Mouse (Mus musculus): ENCODE data around the gene Tubb5. TPM values are rescaled to one million over a fixed set of nuclear protein-coding genes. Genes with fewer than 3 reads are reported as not detected.

Gene Tubb5
- polyA plus RNA-seq, 1 experiment, result 1,522 TPM

DNA sequence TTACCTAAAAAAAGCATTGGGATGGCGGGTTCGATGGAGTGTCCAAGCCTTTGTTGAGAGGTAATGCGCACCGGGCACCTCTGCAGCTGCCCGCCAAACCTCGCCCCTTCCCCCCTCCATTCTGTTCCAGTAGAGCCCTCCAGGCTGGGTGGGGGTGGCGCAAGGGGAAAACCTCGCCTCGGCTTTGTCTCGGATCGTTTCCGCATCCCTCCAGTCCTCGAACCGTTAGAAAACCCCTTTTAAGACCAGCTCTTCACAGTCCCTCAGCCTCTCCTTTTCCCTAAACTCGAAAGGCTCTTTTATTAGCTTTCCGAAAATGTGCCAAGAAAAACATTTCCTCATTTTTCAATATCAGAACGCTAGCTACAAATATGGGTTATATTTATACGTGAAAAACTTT is 619 bp downstream of the Tubb5 start:
- H3K27ac ChIP-seq (ENCODE audit: control insufficient read depth, insufficient read depth, low read length), result peak overlapping the region; percentile 90

GRCm38 (mm10) chr17:35836991-35837422 is 1.1 kb downstream of the Tubb5 start:
- 2% methylated on average over 25 of the region's 25 CpGs for WGBS
- peak overlapping the region; percentile 87 for H3K4me3 ChIP-seq (ENCODE audit: control insufficient read depth, insufficient read depth, low read length)

More for the DNA sequence above, 619 bp downstream of the Tubb5 start:
- WGBS, result under 1% methylated on average over 18 of the region's 18 CpGs
- Histone ChIP-seq H3K4me1 (replicated peaks; ENCODE audit: control insufficient read depth, insufficient read depth, low read length) (peaks cover 27% of the 10 kb centered on the region), H3K36me3 (ENCODE audit: control insufficient read depth, insufficient read depth, low read length) (peaks cover 39% of the 10 kb centered on the region), H3K27me3 (ENCODE audit: control insufficient read depth, insufficient read depth, low read length) (no peaks in the 10 kb centered on the region), H3K4me3 (ENCODE audit: control insufficient read depth, insufficient read depth, low read length) (peak overlapping the region; percentile 87)
- peak; percentile 76 for DNase-seq
- no peak for TF ChIP-seq POLR2A (IDR thresholded peaks at IDR 0.05; ENCODE audit: control insufficient read depth, extremely low read depth, insufficient read depth, low read length, poor library complexity)
- no peak for TF ChIP-seq CTCF (IDR thresholded peaks at IDR 0.05; ENCODE audit: borderline replicate concordance, control insufficient read depth, extremely low read depth, insufficient read depth, low read length, poor library complexity)

DNA sequence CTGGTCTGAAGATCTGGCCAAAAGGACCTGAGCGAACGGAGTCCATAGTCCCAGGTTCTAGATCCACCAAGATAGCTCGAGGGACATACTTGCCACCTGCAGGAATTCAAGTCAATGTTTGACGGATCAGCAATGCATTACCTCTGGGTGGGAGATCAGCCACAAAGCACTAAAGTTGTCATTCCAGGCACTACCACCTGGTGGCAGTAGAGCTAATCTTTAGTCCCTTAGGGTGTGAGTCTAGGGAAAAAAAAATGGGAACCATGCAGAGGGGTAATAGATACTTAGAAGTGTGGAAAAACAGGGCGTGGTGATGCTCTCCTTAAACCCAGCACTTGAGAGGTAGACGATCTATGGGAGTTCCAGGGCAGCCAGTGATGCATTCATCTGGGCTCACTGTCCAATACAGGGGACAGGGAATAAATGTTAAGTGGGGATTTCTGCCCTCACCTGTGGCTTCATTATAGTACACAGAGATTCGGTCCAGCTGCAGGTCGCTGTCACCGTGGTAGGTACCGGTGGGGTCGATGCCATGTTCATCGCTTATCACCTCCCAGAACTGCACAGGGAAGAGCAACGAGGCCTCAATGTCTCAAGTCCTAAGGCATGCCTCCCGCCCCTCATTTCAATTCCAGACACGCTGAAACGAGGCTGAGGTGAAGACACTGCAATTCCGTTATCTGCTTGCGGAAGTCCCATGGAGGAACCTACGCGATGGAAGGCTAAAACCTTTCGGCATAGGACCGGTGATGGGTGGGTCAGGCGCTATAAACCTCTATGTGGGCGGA is 1.7 kb downstream of the Tubb5 start:
- Histone ChIP-seq H3K27me3 (ENCODE audit: control insufficient read depth, insufficient read depth, low read length) (no peaks in the 10 kb centered on the region), H3K36me3 (ENCODE audit: control insufficient read depth, insufficient read depth, low read length) (peaks cover 39% of the 10 kb centered on the region), H3K27ac (ENCODE audit: control insufficient read depth, insufficient read depth, low read length) (peak overlapping the region; percentile 26; the same call in 1 of the 2 replicates), H3K4me1 (replicated peaks; ENCODE audit: control insufficient read depth, insufficient read depth, low read length) (peaks cover 24% of the 10 kb centered on the region), H3K4me3 (ENCODE audit: control insufficient read depth, insufficient read depth, low read length) (peak overlapping the region; percentile 87)
- WGBS, result 8% methylated on average over 24 of the region's 24 CpGs
- TF ChIP-seq CTCF (IDR thresholded peaks at IDR 0.05; ENCODE audit: borderline replicate concordance, control insufficient read depth, extremely low read depth, insufficient read depth, low read length, poor library complexity), result no peak
- TF ChIP-seq POLR2A (IDR thresholded peaks at IDR 0.05; ENCODE audit: control insufficient read depth, extremely low read depth, insufficient read depth, low read length, poor library complexity), result no peak
- DNase-seq, result peak; percentile 83

More at GRCm38 (mm10) chr17:35836991-35837422, 1.1 kb downstream of the Tubb5 start:
- Histone ChIP-seq H3K27ac (ENCODE audit: control insufficient read depth, insufficient read depth, low read length) (peak overlapping the region; percentile 90), H3K36me3 (ENCODE audit: control insufficient read depth, insufficient read depth, low read length) (peaks cover 39% of the 10 kb centered on the region), H3K4me1 (replicated peaks; ENCODE audit: control insufficient read depth, insufficient read depth, low read length) (peaks cover 25% of the 10 kb centered on the region), H3K27me3 (ENCODE audit: control insufficient read depth, insufficient read depth, low read length) (no peaks in the 10 kb centered on the region)
- peak; percentile 97 for DNase-seq
- TF ChIP-seq CTCF (IDR thresholded peaks at IDR 0.05; ENCODE audit: borderline replicate concordance, control insufficient read depth, extremely low read depth, insufficient read depth, low read length, poor library complexity), result no peak
- no peak for TF ChIP-seq POLR2A (IDR thresholded peaks at IDR 0.05; ENCODE audit: control insufficient read depth, extremely low read depth, insufficient read depth, low read length, poor library complexity)

GRCm38 (mm10) chr17:35835424-35836140 is 2.5 kb downstream of the Tubb5 start:
- 81% methylated on average over 26 of the region's 26 CpGs for WGBS
- no peak overlapping the region for H3K27ac ChIP-seq (ENCODE audit: control insufficient read depth, insufficient read depth, low read length)
- peak overlapping the region; percentile 8; the same call in 1 of the 2 replicates for H3K4me3 ChIP-seq (ENCODE audit: control insufficient read depth, insufficient read depth, low read length)
- no peaks in the 10 kb centered on the region for H3K27me3 ChIP-seq (ENCODE audit: control insufficient read depth, insufficient read depth, low read length)
- peaks cover 39% of the 10 kb centered on the region for H3K36me3 ChIP-seq (ENCODE audit: control insufficient read depth, insufficient read depth, low read length)
- TF ChIP-seq CTCF (IDR thresholded peaks at IDR 0.05; ENCODE audit: borderline replicate concordance, control insufficient read depth, extremely low read depth, insufficient read depth, low read length, poor library complexity) (no peak), POLR2A (IDR thresholded peaks at IDR 0.05; ENCODE audit: control insufficient read depth, extremely low read depth, insufficient read depth, low read length, poor library complexity) (no peak)
- peaks cover 24% of the 10 kb centered on the region for H3K4me1 ChIP-seq (replicated peaks; ENCODE audit: control insufficient read depth, insufficient read depth, low read length)
- DNase-seq, result peak; percentile 14

- H3K36me3 ChIP-seq (ENCODE audit: control insufficient read depth, insufficient read depth, low read length), result peaks cover 39% of the 10 kb centered on the region
- DNase-seq, result peak; percentile 20
- no peak for TF ChIP-seq POLR2A (IDR thresholded peaks at IDR 0.05; ENCODE audit: control insufficient read depth, extremely low read depth, insufficient read depth, low read length, poor library complexity)
- no peak for TF ChIP-seq CTCF (IDR thresholded peaks at IDR 0.05; ENCODE audit: borderline replicate concordance, control insufficient read depth, extremely low read depth, insufficient read depth, low read length, poor library complexity)
Observed at GRCm38 (mm10) chr17:35834696-35835422, 3.2 kb downstream of the Tubb5 start.

DNA sequence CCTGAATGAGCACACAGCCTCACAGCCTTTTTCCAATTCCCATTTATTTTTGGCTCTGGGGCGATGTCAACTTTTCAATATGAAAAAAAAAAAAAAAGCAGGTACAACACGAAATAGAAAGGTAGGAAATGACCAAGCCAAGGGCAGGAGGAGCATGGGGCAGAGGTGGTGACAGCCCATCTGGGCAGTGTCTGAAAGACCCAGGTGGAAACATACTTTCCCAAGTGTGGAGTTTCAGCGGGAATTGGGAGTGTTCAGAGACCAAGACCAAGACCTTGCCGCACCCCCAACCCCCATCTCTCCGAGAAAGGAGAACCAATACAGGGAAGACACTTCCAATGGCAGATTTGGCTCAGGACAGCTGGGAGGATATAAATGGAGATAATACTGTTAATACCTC is 4.2 kb downstream of the Tubb5 start:
- TF ChIP-seq CTCF (IDR thresholded peaks at IDR 0.05; ENCODE audit: borderline replicate concordance, control insufficient read depth, extremely low read depth, insufficient read depth, low read length, poor library complexity) (no peak), POLR2A (IDR thresholded peaks at IDR 0.05; ENCODE audit: control insufficient read depth, extremely low read depth, insufficient read depth, low read length, poor library complexity) (no peak)
- no peaks in the 10 kb centered on the region for H3K27me3 ChIP-seq (ENCODE audit: control insufficient read depth, insufficient read depth, low read length)
- H3K27ac ChIP-seq (ENCODE audit: control insufficient read depth, insufficient read depth, low read length), result no peak overlapping the region
- 84% methylated on average over 5 of the region's 5 CpGs for WGBS
- peaks cover 26% of the 10 kb centered on the region for H3K4me1 ChIP-seq (replicated peaks; ENCODE audit: control insufficient read depth, insufficient read depth, low read length)
- peaks cover 39% of the 10 kb centered on the region for H3K36me3 ChIP-seq (ENCODE audit: control insufficient read depth, insufficient read depth, low read length)
- H3K4me3 ChIP-seq (ENCODE audit: control insufficient read depth, insufficient read depth, low read length), result no peak overlapping the region
- no peak for DNase-seq

More at GRCm38 (mm10) chr17:35834696-35835422, 3.2 kb downstream of the Tubb5 start:
- no peaks in the 10 kb centered on the region for H3K27me3 ChIP-seq (ENCODE audit: control insufficient read depth, insufficient read depth, low read length)
- no peak overlapping the region for H3K27ac ChIP-seq (ENCODE audit: control insufficient read depth, insufficient read depth, low read length)
- 76% methylated on average over 26 of the region's 26 CpGs for WGBS
- H3K4me3 ChIP-seq (ENCODE audit: control insufficient read depth, insufficient read depth, low read length), result peak overlapping the region; percentile 8; the same call in 1 of the 2 replicates
- H3K4me1 ChIP-seq (replicated peaks; ENCODE audit: control insufficient read depth, insufficient read depth, low read length), result peaks cover 26% of the 10 kb centered on the region
